Mouse (Mus musculus) retina, adult 2 months (tissue): Measurements from ENCODE around the gene Ociad1.

Experiments used
- DNase-seq: peaks from one replicate; pipeline ENCODE4 v3.0.0-alpha.2; 2012; ENCODE audit warnings: low read depth, low spot score

Ociad1 gene

DNA sequence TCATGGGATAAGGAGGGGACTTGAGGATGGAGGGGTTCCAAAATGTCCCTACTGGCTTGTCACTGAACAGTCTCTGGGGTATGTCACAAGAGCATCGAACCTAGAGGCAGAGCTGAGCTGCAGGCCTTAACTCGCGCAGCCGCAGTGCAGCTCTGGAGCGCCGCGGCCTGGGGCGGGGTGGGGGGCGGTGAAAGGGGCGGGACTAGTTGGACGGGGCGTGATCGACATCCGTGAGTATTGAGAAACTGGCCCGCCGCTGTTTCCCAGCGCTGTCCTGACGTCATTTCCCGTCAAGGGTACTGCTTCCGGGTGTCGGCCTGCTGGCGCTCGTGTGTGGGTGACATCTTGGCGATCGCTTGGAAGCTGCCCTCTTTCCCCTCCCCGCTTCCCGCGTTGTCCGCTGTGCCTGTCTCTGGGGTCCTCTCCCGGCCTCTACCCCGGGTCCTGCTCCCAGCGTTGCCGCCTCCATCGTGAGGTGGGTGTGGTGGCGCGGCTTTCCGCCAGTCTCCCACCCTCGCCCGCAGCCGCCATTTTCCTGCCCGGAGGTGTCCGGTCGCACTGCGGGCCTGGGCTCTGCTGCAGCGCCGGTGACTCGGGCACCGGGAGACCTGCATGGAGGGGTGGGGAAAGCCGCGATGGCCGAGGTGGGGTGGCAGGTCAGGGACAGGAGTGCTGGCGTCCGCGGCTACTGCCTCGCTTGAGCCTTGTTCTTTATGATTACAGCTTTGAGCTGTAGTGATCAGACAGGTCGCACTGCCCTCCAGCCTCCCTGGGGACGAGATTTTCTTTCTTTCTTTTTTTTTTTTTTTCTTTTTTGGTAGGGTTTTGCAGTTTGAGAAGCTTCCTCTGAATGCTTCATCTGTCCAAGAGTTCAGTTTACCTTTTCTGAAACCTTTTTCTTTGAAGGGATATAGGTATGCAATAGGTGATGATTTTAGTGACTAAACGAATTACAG, at the start of gene Ociad1:
TSS of gene Ociad1 (plus strand) at position 283 of the 956 bp plus-strand sequence.
- peak; percentile 95 for DNase-seq

- no peak for DNase-seq
These were observed 48.2 kb upstream of the Ociad1 start for GRCm38 (mm10) chr5:73244403-73244802.

DNA sequence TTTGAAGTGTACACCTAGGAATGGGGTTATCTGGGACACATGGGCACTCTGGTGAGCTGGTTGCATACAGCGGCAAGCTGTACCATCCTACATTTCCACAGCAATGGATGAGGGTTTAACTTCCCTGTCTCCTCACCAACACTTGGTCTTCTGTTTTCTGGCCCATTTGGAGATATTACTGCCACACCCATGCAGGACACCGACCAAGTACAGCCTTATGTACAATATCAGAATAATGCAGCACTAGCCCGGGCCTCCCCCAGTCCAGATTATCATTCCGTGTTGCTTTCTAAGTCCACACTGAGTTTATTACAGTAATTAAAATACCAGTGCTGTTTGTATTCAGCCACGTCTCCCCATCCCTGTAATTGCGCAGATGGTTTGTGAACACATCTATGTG, 46.2 kb upstream of the Ociad1 start:
- DNase-seq, result no peak

- DNase-seq, result no peak
These were observed 44.4 kb upstream of the Ociad1 start for GRCm38 (mm10) chr5:73248211-73248610.

- DNase-seq, result no peak
These were observed 43.2 kb upstream of the Ociad1 start for GRCm38 (mm10) chr5:73249341-73249740.

DNA sequence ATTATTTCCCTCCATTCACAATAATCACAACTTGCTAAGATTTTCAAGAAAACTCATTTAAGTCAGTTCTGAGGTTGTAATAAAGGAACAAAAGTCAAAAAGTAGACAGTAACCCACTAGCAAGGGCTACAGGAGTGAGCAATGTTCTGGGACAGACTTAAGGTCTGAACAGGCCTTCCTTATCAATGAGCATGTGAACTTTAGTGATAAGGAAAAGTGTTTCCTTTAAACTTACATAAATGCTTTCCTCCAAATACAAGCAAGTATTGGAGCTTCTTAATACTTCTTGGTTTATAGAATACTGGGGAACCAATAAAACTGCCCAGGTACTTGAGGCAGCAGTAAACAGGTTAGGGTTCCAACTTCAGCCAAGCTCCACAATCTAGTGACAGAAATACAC, 39.8 kb upstream of the Ociad1 start:
- DNase-seq, result no peak

DNA sequence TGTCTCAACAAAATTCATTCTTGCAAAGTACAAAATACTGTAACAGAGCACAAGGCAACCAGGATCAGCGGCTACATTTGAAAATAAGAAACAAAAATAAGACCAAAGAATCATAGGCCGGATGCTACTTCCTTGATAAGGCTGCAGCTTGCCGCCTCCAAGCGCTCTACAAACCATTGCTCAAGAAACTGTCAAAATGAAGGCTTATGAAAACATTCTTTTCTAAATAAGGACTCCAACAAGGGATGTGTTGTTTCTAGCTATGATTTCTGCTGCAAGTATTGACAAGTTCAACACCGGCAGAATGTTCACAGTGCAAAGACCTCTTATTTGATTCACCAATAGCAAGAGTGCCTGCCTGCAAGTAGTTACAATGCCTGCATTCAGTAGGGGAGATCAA, 37.9 kb upstream of the Ociad1 start:
- DNase-seq, result no peak

DNA sequence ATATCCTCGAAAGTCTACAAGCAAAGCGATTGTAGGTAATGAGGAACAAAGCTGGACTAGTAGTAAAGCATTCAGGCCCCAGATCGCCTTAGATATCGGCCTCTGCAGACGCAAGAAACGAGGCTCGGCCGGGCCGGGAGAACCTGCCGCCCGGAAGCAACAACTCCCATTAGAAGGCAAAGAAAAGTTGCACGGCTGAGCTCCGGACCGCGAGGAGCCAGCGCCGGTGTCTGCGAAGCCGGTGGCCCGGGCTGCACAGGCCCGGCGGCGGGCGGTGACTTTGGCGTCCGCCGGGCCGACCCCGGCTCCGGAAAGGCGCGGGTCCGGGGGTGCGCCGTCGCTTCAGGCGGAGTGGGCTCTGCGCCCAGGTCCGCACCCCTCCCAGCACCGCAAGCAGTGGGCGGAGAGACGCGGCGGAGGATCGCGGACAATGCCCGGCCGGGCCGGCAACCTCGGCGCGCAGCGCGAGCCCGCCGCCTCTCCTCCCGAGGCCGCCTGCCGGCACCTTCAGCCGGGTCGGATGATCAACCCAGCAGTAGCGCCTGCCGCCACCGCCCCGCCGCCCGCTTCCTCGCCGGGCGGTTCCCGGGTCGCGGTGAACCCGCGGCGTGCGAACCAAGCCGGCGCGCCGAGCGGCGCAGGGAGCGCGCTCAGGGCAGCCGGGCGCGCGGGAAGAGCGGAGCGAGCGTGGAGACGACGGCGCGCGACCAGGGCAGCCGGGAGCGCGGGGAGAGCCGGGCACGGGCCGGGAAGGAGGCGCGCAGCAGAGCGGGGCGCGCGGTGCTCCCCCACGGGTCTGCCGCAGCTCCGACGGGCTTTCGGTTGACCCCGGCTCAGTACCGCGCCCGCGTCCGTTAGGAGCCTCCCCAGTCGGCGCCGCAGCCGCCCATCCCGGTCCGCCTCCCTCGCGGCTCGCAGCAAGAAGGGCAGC, 37.0 kb upstream of the Ociad1 start:
- no peak for DNase-seq

DNA sequence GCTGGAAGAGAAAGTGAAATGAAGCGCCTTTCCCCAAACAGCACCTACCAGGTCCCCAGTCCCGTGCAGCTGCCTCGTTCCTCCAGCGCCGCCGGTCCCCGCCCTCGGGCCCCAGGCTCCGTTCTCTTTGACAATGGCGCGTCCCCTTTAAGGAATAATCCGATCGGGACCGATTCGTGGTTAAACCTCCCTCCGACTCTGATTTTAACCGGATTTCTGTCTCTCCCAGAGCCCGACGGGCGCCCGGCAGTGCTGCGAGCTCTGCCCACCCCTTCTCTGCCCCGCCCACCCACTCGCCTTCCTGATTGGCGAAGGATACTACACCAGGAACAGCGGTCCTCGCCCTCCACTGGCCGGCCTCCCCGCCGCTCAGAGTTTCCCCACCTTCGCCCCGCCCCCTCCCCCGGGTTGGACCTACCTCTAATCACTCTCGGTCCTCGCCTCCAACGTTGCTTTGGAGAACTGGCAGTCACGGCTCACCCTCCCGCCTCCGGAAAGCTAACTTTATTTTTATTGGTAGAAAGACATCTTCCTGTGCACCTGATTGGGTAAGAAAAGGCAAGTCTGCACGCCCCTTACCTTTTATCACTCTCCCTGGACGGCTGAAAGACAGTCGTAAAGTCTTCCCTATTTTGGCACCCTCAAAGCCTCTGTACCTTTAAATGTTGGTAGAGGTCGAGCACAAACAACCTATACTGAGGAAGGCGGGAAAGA, 36.1 kb upstream of the Ociad1 start, which contains the start of gene Fryl:
TSS of gene Fryl (minus strand) at position 268 of the 714 bp plus-strand sequence.
- DNase-seq, result peak; percentile 92

GRCm38 (mm10) chr5:73257096-73257495, 35.5 kb upstream of the Ociad1 start:
- no peak for DNase-seq

DNA sequence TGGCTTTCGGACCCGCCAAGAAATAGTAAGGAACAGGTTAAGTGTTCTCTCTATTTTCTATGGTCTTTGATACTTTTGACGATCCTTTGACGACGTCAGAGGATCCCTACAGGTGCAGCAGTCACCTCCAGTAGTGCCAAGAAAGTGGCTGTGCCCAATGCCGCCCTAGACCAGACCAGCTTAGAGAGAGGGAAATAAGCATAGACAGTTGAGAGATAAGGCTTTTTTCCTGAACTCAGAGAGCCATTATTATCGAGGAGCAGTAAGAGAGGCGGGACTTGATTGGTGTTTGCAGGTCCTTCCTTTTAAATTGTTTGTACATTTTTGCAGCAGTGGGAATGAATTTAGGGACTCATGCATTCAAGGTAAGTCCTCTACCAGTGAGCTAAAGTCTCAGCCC, 34.9 kb upstream of the Ociad1 start:
- DNase-seq, result no peak

DNA sequence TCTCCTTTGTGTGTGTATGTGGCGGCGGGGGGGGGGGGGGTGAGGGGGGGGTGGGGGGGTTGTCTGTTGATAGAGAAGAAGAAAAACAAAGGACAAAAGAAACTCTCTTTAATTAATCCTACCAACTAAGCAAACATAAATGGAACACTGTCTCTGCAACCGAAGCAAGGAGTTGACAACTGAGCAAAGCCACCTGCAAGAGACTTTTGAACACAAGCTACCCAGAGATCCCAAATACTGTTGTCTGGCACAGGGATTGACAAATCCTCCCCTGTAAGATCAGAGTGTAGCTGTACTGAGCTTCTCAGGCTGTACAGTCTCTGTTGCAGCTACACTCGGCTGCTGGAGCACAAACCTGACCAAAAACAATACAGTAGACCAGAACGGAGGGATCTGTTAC, 28.5 kb upstream of the Ociad1 start:
- no peak for DNase-seq

DNA sequence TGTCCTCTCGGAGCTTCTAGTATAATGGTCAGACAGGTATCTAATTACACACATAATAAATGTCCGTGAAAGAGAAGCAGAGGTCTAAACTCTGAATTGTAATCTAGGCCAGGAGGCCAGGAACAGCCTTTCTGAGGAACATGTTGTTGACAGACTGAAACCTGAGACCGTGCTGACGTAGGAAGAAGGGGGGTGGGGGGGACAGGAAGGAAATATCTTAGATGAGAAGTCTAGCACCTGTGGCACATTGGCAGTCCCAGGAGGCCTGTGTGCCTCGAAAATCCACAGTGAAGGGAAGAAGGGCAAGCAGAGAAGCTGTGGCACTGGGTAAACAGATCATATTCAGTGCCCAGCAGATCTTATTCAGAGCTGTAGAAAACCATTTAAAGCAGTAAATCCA, 27.1 kb upstream of the Ociad1 start:
- no peak for DNase-seq

DNA sequence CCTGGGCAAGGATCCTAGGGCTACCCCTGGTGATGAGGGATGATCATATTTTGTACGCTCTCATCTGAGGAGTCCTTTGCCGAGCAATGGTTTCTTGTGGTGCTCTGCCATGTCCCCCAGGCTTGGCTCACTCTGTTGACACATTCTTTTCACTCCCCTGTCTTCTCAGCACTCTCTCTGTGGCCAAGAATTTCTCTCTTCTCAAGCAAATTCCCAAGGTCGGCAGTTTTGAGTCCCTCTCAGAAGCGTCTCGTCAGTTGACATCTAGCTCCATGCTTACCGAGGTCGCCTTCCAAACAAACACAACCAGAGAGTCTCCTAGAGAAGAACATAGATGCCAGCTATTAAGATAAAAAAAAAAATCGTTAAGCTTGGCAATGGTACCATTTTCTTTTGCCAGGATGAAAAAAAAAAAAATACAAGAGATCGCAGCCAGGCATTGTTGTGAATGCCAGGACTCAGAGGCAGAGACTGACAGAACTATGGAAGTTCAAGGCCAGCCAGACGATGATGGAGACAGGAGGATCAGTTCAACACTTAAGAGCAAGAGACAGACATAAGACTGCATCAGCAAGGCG, 23.9 kb upstream of the Ociad1 start:
- no peak for DNase-seq

GRCm38 (mm10) chr5:73270612-73271011, 22.0 kb upstream of the Ociad1 start:
- no peak for DNase-seq

GRCm38 (mm10) chr5:73273171-73273570, 19.4 kb upstream of the Ociad1 start:
- DNase-seq, result no peak

DNA sequence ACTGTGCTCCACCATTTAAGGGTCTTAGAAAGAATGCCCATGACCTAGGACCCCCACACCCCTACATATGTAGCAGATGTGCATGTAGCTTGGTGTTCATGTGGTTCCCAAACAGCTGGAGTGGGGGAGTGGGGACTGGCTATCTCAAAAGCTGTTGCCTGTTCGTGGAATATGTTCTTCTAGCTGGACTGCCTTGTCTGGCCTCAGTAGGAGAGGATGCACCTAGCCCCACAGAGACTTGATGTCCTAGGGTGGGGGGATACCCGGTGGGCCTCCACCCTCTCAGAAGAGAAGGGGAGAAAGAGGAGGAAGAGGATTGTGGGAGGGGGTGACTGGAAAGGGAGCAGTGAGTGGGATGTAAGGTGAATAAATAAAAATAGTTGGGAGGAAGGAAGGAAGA, 17.6 kb upstream of the Ociad1 start:
- DNase-seq, result no peak

DNA sequence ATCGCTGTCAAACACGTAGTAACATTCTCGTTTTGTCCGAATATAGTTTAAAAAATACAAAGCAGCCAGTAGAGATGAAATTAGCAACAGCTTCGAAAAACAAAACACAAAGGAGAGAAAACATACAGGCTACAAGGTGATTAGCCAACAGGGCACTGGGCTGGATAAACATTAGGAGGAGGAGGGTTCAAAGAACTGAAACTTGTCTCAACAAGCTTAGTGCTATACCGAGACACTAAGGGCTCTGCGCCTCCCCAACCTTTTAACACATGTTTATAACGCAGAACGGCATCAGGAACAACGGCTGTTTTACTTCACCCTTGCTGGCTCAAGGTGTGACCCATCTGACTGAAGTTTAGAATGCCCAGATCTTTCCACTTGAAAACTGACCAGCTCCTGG, 13.4 kb upstream of the Ociad1 start:
- no peak for DNase-seq

- DNase-seq, result no peak
These were observed 12.6 kb upstream of the Ociad1 start for GRCm38 (mm10) chr5:73279732-73280566.

DNA sequence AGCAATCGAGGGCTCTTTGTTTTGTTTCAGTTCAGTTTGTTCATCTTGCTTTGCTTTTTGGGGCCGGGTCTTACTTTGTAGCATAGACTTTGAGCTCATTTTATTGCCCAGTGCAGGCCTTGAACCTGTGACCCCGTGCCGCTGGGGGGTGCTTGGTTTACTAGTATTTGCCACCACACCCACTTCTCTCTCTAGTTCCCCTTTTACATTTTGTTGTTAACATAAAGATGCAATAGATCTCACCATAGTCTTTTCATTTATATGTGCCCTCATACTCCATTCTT, 12.1 kb upstream of the Ociad1 start:
- no peak for DNase-seq

- no peak for DNase-seq
These were observed 8.5 kb upstream of the Ociad1 start for GRCm38 (mm10) chr5:73284046-73284445.
